Comparison of ENCODE assay signal across 8 mouse cellular contexts in genomic region chr10:42760999-42761900, GRCm38 (mm10). TPM values are rescaled to one million over a fixed set of nuclear protein-coding genes. Genes with fewer than 3 reads are reported as not detected.
DNase-seq lines count a peak whose midpoint lies in the region; ATAC-seq lines count a peak whose summit lies in the region.

Gene Sec63 (plus strand): TSS chr10:42761496.

- H3K9me3 ChIP-seq in forebrain, embryonic 14.5 days (replicated peaks; ENCODE audit: control insufficient read depth, low read length) = no peaks in the 10 kb centered on the region
- no peaks in the 10 kb centered on the region for H3K9me3 ChIP-seq in neural tube, embryonic 15.5 days (replicated peaks)

- intact Hi-C loops in heart, postnatal 14 days (cut with DNase I) = no loop called here

- peak within 1 kb of the TSS; percentile 97 for H3K4me3 ChIP-seq in forebrain, embryonic 14.5 days (ENCODE audit: low read depth, low read length)
- peak within 1 kb of the TSS; percentile 98 for H3K4me3 ChIP-seq in neural tube, embryonic 15.5 days (replicated peaks)

- ATAC-seq in forebrain, embryonic 14.5 days = peak; percentile 97
- peak; percentile 97 for ATAC-seq in neural tube, embryonic 15.5 days (ENCODE audit: low FRiP score)

- peak within 1 kb of the TSS; percentile 98 for H3K9ac ChIP-seq in forebrain, embryonic 14.5 days (ENCODE audit: low read length)
- H3K9ac ChIP-seq in neural tube, embryonic 15.5 days (replicated peaks) = peak within 1 kb of the TSS; percentile 91

- H3K27ac ChIP-seq in forebrain, embryonic 14.5 days (ENCODE audit: low read depth, low read length) = peak within 1 kb of the TSS; percentile 92
- H3K27ac ChIP-seq in neural tube, embryonic 15.5 days (replicated peaks) = peak within 1 kb of the TSS; percentile 93

- under 1% methylated on average over 51 of the region's 81 CpGs for WGBS in forebrain, embryonic 14.5 days
- WGBS in neural tube, embryonic 15.5 days = under 1% methylated on average over 60 of the region's 81 CpGs

- H3K4me2 ChIP-seq in forebrain, embryonic 14.5 days (ENCODE audit: low read length) = peak within 1 kb of the TSS; percentile 85
- peak within 1 kb of the TSS; percentile 84 for H3K4me2 ChIP-seq in neural tube, embryonic 15.5 days

- H3K36me3 ChIP-seq in forebrain, embryonic 14.5 days (ENCODE audit: control insufficient read depth, insufficient read depth, low read length) = no peaks in the 10 kb centered on the region
- H3K36me3 ChIP-seq in neural tube, embryonic 15.5 days = no peaks in the 10 kb centered on the region

- DNase-seq in ES-CJ7 (ENCODE audit: low read depth, low spot score) = peak; percentile 95
- peak; percentile 98 for DNase-seq in cerebellum, adult 11 months
- DNase-seq in forebrain, embryonic 14.5 days (ENCODE audit: low spot score) = peak; percentile 98
- peak; percentile 99 for DNase-seq in heart, postnatal 14 days
- peak; percentile 98 for DNase-seq in layer of hippocampus, adult 11-12 months (ENCODE audit: low spot score)
- peak; percentile 96 to 97 for DNase-seq in lung, adult 18-20 months
- DNase-seq in testis, postnatal 14 days (ENCODE audit: low spot score) = peak; percentile 98

- H3K4me1 ChIP-seq in forebrain, embryonic 14.5 days (ENCODE audit: control insufficient read depth, insufficient read depth, low read length) = peaks cover 22% of the 10 kb centered on the region
- H3K4me1 ChIP-seq in neural tube, embryonic 15.5 days = peaks cover 31% of the 10 kb centered on the region

- H3K27me3 ChIP-seq in forebrain, embryonic 14.5 days (replicated peaks; ENCODE audit: control insufficient read depth, insufficient read depth, low read length) = no peaks in the 10 kb centered on the region
- H3K27me3 ChIP-seq in neural tube, embryonic 15.5 days (replicated peaks) = no peaks in the 10 kb centered on the region

RNA-seq across cellular contexts. Expression of gene Sec63, which starts in this region (rescaled TPM):
- 22.4 and 23.0 TPM in 2 replicates for polyA plus RNA-seq in forebrain, embryonic 14.5 days (2014; fragmentation: Nextera tagmentation; extraction: Ambion mirVana)
- total RNA-seq in heart, postnatal 14 days (2021) = 10 to 100 TPM; 24.4 to 27.5 TPM
- polyA plus RNA-seq in neural tube, embryonic 15.5 days (2015; fragmentation: Nextera tagmentation; extraction: Ambion mirVana) = 15.8 and 19.3 TPM in 2 replicates

Comparison
In these comparisons a context has a peak if more than half of its experiments do, and no peak if none do; other contexts are left out.
1. Peak in every context shown above with its lines: DNase-seq, ATAC-seq, H3K4me3 ChIP-seq and H3K27ac ChIP-seq.